Mouse (Mus musculus) neural tube, embryonic 10.5 days (tissue): ENCODE data around the gene Mrps6.
A peak's percentile ranks its signal among the peaks of the same experiment; 100 is the strongest.

Source experiments
- DNase-seq: peaks from one replicate; pipeline ENCODE4 v3.0.0-alpha.2; 2017; ENCODE audit warnings: low spot score; ENCODE audit errors: extremely low spot score

Mrps6 gene

DNA sequence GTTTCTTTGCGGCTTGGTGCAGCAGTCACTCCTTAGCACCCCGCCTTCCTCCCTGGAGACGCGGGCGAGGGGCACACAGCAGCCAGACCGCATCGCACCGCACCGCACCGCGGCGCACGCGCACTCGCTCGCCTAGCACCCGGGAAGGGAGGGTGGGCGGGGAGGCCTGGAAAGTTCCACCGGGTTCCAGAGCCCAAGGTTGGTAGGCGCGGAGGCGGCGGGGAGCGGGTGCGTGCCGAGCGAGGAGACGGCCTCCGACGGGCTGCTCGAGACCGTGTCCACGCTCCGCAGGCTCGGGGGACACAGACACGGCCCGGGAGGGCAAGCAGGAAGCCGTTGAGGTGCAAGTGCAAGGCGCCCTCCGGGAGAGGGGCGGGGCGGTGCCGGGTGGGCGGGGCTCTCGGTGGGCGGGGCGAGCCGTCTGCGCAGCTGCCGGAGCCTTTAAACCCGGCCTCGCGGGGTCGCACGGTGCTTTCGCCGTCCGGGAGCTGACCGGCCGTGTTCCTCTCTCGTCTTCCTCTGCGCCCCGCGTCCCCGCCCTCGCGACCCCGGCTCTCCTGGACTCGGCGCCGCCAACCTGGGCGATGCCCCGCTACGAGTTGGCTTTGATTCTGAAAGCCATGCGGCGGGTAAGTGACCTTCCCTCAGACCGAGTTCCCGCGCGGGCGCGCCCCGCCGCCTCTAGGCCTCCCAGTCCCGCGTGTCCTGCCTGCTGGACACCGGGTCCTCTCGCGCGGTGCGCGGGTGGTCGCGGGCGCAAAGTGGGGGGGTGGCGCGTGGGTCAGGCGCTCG, at the start of gene Mrps6, which contains the start of the genes Gm49711 and Slc5a3:
Mrps6 (plus strand) TSS at position 419 of the 792 bp plus-strand sequence.
Gm49711 (plus strand) TSS at position 465 of the 792 bp plus-strand sequence.
Slc5a3 (plus strand) TSS at position 471 of the 792 bp plus-strand sequence.
- DNase-seq = peak; percentile 97

DNA sequence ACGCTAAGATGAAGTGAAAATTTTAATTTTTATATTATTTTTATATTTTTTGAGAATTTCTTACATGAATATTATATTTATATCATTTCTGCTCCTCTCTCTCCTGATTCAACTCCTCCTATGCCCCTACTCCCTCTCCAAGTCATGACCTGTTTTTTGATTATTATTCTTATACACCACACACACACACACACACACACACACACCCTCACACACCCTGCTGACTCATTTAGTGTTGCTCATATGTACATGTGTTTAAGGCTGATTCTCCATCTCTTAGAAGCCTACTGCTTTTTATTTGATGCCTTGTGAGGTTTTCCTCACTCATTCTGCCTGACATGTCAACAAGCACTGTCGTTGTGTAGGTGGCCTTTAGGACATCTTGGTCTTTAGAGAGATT, 48.5 kb upstream of the Mrps6 start:
- no peak for DNase-seq

DNA sequence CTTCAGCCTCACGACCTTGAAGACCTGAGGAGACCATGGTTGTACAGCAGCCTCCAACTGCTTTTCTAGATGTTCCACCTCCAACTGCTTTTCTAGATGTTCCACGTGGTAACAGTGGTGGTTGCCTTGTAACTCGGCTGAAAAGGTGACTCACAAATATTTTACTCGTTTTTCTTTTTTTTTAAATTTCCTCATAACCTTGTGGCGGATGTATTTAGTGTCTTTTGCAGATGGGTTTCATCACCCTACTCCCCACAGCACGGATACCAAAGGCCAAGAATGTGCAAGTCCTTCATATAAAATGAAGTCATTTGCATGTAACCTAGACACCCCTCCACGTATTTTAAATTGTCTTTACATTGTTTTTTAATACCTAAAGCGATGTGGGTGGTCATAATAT, 41.3 kb upstream of the Mrps6 start:
- no peak for DNase-seq

DNA sequence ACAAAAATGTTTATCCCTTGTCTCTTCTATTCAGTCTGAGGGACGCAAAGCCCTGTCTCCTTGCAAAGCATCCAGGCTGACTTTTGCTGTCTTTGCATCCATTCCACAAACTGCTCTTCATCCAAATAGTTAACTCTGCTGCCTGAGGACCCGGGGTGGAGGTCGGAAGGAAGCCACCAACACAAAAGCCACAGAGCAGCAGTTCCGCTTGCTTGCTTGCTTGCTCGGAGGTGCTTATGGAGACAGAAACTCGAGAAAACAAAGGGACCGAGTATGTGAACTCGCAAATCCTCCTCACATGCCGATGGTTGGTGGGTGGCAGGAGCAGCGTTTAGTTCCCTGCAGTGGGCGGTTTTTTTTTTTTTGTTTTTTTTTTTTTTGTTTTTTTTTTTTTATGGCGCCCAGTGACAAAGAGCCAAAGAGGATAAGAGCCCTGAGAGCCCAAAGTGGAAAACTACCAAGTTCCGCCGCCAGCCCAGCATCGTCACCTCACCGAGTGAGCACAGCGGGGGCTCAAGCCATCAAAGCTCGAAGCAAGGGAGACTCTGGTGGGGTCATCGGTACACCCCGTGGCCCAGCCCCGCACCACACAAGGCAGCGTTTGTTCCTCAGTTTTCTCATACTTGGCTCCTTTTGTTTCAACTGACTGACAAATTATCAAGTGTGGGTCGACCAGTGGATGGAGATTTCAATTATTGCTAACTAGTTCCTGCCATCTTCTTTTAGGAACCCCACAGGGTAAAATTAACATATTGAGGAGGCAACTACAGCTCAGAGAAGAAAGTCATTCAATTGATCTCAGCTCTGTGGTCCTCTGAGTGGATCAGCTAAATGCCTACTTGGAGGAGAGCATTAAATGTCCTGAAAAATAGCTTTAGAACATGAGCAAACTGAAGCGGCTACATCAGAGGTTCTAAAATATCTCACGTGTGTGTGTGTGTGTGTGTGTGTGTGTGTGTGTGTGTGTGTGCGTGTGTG, 38.6 kb upstream of the Mrps6 start:
- DNase-seq = peak; percentile 58

DNA sequence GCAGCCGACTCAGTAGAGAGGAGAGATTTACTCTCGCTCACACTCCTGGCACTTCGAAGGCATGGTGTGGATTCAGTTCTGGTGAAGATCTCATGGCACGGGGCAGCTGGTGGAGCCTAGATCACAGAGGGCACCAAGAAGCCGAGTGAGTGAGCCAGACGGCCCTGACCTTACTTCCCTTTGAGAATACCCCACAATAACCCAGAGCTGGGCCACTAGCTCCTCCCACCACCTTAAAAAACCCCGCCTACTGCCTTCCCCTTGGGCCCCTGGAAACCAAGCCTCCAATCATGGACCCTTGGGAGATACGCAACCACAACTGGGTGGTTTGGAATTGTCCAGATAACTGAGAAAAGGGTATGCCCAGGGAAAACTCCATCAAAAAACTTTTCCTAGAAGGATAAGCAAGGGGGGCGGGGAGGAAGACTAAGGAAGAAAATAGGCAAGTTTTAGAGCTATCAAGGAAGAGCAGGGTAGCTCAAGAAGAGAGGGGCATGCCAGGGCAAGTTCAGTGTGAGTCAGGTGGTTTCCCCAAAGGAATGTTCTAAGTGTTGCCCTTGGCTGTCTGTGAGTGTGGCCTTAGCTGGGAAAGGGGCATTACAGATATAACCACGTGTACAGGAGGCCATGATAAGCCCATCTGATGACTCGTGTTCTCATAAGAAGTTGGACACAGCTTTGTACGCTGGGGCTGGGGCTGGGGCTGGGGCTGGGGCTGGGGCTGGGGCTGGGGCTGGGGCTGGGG, 36.2 kb upstream of the Mrps6 start:
- DNase-seq = no peak

DNA sequence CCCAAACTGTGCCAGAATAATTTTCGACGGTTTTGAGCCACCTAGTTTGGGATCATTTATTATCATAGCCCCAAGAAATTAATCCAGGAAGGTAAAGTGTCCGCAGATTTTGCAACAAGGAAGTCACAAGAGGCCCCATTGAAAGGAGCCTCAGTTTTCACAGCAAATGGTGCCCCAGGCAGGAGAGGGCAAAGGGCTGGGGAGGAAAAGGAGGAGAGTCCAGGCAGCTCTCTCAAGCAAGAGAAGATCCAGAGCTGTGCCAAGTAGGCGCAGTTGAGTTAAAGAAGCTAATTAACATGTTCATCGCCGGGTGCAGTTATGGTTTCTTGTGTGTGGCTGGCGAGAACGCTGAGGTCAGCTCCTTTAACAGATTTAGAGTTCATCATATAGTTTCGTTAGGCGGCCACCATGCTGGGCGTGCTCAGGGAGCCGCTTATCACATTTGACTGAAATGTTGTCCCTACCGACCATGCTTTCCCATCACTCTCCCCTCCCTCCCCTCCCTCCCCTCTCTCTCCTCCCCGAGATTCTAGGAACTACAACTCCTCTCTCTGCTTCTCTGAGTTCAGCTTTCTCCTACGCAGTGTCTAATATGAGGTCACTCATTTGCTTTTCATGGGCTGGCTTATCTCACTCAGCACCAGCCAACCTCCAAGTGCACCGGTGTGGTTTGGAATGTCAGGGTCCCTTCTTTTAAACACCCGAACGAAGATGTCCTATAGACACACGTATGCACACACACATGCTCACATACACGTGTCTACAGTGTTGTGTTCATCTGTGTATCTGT, 35.4 kb upstream of the Mrps6 start:
- DNase-seq = no peak

DNA sequence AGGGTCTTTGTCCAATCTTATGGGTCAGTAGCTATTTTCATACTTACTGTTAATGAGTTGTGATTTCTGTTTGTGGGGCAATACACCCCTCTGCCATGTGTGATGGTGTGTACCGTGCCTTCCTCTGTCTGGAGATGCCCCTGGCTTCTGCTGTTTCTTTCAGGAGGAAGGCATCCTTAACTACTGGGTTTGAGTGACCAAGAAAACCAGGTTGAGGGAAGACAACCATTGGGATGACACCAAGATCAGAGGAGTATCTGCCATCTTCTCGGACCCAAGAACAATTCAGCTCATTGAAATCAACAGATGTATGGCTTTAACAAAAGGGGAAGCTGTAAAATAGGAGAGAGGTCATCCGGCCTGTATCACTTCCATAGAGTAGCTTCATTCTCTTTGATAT, 24.8 kb upstream of the Mrps6 start:
- DNase-seq = no peak

DNA sequence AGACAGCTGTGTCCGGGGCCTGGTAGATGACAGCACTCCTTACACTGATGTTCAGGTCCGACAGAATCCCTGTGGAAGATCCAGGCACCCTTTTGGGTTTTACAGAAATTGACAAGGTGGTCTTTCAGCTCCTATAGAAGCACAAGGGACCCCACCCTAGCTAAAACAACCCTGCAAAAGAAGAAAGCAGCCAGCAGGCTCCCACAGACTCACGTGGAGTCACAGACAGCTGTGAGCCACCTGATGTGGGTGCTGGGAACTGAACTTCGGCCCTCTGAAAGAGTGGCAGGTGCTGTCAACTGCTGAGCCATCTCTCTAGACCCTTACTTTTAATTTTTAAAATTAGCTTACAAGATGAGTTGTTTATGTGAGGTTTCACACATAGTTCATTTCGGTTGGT, 23.4 kb upstream of the Mrps6 start:
- no peak for DNase-seq

DNA sequence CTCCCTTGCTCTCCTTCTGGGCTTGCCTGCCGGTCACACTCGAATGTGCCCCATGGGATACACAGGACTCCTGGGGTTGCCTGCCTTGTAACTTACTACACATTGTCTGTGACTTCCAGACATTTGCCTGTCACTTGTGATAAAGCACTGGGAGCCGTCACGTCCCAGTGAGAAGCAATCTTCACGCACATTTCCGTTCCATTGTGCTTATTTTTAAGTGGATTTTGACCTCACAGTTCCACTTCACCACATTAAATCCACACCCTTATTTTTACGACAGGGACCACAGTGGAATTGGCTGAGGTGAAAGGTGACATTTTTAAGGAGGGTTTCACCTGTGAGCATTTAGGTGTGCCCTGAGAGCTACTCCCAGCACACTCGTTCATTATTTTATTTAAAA, 21.4 kb upstream of the Mrps6 start:
- DNase-seq = no peak

DNA sequence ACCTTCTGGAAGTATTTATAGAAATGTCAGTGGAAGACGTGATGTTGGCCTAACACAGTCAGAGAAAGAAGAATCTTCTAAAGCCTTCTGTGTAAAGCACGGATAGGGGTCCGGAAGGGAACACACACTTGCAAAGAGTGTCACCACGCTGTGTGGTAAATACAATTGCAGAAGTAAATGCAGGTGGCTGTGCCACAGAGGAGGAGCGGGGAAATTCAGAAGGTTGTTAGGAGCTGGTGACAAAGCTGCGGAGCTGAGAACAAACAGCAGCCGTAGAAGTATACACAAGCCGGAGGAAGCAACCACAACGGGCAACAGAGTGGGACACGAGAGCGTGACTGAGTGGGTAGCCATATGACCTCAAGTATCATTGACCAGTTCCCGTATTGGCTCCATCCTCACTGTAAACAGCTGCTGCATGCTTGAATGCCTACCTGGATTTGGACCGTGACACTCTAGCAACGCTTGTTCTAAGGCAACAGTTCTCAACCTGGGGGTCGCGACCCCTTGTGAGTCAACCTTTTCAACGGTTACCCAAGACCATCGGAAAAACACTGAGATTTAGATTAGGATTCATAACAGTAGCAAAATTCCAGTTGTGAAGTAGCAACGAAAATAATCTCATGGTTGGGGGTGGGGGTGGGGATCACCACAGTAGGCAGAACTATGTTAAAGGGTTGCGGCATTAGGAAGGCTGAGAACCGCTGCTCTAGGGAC, 20.0 kb upstream of the Mrps6 start:
- DNase-seq = no peak

DNA sequence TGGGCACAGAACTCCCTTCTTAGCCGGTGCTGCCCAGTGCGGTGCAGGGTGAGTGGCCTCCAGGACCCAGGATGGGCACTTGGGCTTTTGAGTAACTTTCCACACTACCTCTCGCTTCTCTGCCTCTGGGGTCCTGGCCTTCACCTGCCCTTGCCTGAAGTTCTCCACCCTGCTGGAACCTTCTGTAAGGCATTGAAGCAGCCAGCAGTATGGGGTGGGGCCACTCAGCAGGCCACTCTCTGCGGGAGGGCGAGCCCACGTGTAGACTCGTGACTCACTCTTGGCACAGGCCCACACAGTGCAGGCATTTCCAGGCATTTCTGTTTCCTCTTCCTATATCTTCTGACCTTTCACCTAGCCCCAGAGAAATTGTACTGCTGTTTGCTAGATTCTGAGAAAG, 18.6 kb upstream of the Mrps6 start:
- DNase-seq = no peak

DNA sequence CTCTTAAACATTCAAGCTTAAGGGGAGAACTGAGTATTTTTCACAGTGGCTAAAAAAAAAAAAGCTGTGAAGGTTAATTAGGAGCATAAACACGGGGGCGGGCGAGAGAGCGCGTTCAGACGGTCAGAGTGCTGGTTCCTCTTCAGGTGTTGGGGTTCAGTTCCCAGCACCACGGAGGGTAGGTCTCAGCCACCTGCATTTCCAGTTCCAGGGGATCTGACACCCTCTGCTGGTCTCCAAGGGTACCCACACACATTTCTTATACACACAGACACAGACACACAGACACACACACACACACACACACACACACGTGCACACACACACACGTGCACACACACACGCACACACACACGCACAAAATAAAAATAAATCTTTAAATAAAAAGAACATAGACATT, 18.1 kb upstream of the Mrps6 start:
- DNase-seq = no peak

DNA sequence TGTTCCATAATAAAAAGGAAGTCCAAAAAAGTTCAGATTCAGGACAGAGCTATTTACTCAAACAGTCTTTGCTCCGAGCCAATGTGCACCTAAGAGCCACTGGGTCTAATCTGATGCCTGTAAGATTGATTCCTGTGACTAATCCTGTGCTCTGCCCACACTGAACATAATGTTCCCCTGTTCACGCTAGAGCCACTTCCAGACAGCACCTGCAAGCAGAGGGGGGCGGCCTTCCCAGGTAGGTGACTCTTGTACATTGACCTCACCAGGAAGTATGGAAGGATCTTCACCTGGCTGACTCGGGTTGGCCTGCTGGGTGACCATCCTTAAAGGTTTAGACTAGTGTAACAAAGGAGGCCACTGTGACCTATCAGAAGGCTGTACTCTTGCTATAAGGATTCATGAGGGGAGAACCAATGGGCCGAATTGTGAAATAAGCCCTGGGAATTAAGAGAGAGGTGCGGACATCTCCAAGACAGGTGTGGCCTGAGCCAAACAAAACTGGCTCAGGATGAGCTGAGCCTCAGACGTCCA, 6.2 kb upstream of the Mrps6 start:
- no peak for DNase-seq

DNA sequence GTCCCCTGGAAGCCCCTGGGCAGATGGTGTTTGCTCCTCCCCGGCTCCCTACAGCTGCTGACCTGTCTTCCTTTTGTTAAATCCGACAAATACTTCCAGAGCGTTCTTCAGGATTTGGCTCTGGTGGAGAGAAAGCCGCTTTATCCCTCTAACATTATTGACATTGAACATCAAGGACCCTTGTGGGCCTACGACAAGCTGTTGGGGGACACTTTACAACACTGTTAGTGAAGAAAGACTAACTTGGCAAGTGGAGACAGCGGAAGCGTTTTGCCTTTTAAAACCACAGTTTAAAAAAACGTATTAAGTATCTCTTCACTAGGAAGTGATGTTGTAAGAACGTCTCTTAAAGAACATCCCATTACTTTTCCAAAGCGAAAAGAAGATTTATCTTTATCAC, 5.5 kb upstream of the Mrps6 start:
- DNase-seq = no peak

DNA sequence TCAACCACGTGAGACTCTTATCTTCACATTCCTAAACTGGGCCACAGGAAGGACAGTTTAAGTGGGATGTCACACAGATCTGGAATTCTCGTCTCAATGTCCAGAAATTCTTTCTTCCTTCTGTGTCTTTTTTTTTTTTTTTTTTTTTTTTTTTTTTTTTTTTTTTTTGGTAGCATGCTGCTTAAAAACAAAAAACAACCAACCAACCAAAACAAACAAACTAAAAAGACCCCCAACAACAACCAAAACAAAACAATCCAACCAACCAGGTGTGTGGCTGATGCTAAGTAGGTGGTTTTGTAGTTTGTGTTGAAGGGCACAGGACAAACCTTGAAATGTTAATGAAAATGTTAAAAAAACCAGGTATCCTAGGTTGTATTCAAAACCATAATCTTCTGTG, 1.4 kb upstream of the Mrps6 start:
- DNase-seq = no peak

DNA sequence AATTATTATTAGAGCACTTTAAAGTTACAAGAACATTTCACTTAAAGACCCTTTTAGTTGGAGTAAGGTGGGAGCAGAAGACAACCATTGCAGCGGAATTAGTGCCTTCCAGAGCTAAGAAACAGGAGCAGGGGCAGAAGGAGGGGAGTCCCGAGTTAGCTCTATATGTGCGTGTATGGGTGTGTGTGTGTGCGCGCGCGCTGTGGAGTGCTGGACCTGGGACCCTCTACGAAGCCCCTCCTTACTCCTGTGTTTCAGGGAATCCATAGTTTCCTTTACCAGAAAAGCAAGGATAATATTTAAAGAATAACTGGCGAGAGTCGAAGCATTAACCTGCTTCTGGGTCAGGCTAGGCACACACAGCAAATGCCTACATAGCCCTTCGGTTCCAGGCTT, 616 bp upstream of the Mrps6 start:
- no peak for DNase-seq

DNA sequence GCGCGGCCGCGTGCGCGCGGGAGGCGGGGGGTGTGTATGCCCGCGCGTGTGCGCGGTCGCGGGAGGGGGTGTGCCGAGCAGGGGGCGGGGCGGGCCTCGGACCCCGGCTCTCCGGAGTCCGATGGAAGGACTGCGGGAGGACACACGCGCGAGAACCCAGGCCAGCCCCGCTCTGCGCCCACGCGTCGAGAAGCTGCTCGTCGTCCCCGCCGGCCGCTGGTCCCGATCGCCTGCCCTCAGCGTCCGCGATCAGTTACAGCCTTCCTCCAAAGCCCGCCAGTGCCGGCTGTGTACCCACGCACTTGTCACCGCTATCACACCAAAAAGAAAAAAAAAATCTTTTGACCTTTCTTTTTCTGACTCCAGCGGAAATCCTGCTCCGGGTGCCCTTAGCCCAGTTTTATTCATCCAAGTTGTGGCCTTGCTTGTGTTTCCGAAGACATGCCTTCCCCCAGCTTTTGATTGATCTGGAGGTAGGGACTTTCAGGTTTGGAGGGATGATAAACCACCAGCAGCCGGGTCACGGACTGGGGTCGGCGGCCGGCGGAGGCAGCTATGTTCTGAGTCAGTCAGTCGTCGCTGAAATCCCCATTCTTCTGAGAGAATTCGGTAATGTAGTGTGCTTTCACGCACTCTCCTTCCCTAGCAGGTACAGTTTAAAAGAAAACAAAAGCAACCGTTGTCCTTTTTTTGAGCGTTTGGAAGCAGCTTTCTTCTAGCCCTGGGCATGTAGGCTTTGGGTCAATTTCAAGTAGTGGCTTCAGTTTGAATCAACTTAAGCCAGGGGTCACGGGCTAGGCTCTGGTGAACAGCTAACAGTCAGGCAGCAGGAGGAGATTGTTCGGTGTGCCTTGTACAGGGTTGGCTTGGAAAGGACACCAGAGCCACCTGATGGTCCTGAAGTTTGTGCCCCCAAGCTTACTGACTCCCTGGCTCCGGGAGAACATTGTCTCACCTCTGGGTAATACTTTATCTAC, 862 bp downstream of the Mrps6 start:
- peak; percentile 53 for DNase-seq

DNA sequence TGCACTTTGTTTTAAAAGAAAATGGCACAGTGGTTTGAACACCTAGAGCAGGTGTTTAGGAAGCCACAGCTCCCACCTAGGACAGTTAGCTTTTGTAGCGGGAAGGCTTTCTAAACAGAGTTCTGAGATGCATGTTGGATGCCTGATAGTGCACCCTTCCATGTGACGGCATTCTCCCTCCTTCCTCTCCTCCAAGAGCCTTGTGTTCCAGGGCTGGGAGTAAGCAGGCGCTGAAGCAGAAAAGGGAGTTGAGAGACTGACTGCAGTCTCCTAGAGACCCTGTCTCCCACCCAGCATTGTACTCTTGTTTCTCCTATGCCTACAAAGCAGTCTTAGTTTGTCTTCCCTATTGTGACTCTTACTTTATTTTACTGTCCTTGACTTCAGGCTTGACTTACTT, 2.1 kb downstream of the Mrps6 start:
- DNase-seq = no peak

DNA sequence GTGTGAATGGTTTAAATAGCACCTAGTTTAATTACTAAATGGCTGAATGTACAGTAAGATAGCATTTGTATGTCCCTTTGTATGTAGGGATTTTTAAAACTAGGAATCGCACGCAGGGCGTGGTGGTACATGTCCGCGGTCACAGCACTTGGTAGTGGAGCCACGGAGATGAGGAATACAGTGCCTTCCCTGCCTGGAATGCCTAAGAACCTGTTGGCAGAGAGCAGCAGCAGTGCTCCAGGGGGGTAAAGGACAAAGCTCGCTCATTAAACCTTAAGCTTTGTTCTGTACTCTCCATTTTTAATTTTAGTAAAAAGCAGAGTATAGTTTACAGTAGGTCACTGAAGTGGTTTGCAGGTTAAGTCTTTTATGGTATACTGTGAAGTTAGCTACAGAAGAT, 3.5 kb downstream of the Mrps6 start:
- no peak for DNase-seq
